In the genomic region with DNA sequence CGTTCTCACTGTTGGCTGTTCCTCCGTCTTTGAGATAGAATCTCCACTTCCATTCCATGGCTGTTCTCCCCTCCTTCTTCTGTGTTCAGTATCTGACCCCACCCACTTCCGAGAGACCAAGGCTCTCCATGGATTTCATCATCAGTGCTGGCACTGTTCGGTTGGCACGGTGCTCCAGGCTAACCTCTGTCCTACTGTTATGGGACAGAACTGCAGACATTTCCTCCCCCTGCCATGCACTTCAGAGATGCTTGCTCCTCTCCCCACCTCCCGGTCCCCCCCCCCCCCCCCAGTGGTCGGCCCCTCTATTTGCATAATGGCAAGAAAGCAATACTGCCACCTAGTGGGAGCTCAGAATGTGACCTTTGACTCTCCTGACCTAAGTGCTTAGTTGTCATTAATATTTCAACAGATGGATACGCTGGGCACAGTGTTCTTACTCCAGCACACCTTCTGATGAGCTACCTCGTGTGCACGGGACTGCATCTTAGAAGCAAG, we compare ENCODE assay signal across 8 mouse cellular contexts.
DNase-seq lines count a peak whose midpoint lies in the region; ATAC-seq lines count a peak whose summit lies in the region.

No protein-coding gene starts in this region.

- peak; percentile 50 for ATAC-seq in liver, embryonic 16.5 days (ENCODE audit: low read depth)

- no peaks in the 10 kb centered on the region for H3K36me3 ChIP-seq in liver, embryonic 16.5 days (ENCODE audit: control insufficient read depth, insufficient read depth)

- H3K4me2 ChIP-seq in liver, embryonic 16.5 days (ENCODE audit: low read depth, low read length): peak overlapping the region; percentile 31; the same call in 1 of the 2 replicates

- no peak overlapping the region for H3K27ac ChIP-seq in liver, embryonic 16.5 days (ENCODE audit: low read length)

- 12% methylated on average over 9 of the region's 10 CpGs for WGBS in liver, embryonic 16.5 days (ENCODE audit: insufficient replicate concordance)

- H3K27me3 ChIP-seq in liver, embryonic 16.5 days (ENCODE audit: control insufficient read depth, insufficient read depth, low read depth, low read length): no peaks in the 10 kb centered on the region

- H3K9ac ChIP-seq in liver, embryonic 16.5 days (ENCODE audit: low read depth, low read length): no peak overlapping the region

- H3K4me1 ChIP-seq in liver, embryonic 16.5 days (ENCODE audit: control insufficient read depth, low read depth, low read length): peaks cover 2% of the 10 kb centered on the region; the same call in 1 of the 2 replicates

- H3K4me3 ChIP-seq in liver, embryonic 16.5 days (ENCODE audit: low read depth, low read length): peak overlapping the region; percentile 16; the same call in 1 of the 2 replicates

- peak; percentile 38 for DNase-seq in ovary, adult 18-20 months (ENCODE audit: low spot score)
- DNase-seq in ovary, postnatal 10 days (ENCODE audit: low spot score): no peak
- DNase-seq in c-Kit-positive CD71-positive TER-119-positive erythroid progenitor cells, embryonic 14.5 days (ENCODE audit: low spot score): peak; percentile 65
- peak; percentile 75 for DNase-seq in gastrocnemius, adult 18-20 months (ENCODE audit: low spot score)
- DNase-seq in induced T-regulatory cell, adult 2 months (ENCODE audit: low read depth): peak; percentile 88
- peak; percentile 82 for DNase-seq in retina, postnatal 1 day
- DNase-seq in frontal cortex, postnatal 25 days (ENCODE audit: low spot score in 2 of 2): no peak

- H3K9me3 ChIP-seq in liver, embryonic 16.5 days (replicated peaks; ENCODE audit: control insufficient read depth, low read length): no peaks in the 10 kb centered on the region

Comparison
In these comparisons a context has a peak if more than half of its experiments do, and no peak if none do; other contexts are left out.
1. DNase-seq: peak in ovary, adult 18-20 months (single experiment), c-Kit-positive CD71-positive TER-119-positive erythroid progenitor cells, embryonic 14.5 days (single experiment), gastrocnemius, adult 18-20 months (single experiment), induced T-regulatory cell, adult 2 months (single experiment) and retina, postnatal 1 day (single experiment); none in ovary, postnatal 10 days (single experiment) and frontal cortex, postnatal 25 days (0 of 2).